Mouse (Mus musculus) brain, embryonic 18.5 days (tissue): ENCODE measurements at regions not wholly inside any gene's neighbourhood (a gene's known extent, or its start where the extent isn't known, plus 50 kb on each side); places are given as distances from the start of the nearest gene placed in this dataset.

Experiments
- DNase-seq: peaks from one replicate; pipeline ENCODE4 v3.0.0-alpha.2; 2012; ENCODE audit warnings: low read depth, low spot score

GRCm38 (mm10) chr12:58901931-58902330 lies 109.9 kb downstream of the Sec23a start:
- no peak for DNase-seq

DNA sequence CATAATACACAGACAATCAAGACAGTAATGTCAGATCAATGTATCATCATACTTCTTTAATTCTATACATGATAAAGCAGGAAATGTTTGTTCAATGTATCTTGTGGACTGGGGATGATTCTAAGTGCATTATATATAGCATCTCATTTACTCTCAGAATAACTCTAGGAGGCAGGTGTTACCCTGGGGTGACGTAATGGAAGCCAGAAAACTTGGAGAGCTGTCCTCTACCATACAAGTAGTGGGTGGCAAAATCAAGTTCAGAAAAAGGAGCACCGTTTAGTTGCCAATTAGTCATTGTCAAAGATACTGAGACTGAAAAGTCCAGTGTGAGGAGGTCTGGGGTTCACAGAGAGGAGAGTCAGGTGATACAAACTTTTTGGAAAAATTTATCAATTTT lies 136.0 kb downstream of the Sec23a start:
- no peak for DNase-seq

GRCm38 (mm10) chr12:58872465-58872864 lies 139.4 kb downstream of the Sec23a start:
- DNase-seq = no peak

DNA sequence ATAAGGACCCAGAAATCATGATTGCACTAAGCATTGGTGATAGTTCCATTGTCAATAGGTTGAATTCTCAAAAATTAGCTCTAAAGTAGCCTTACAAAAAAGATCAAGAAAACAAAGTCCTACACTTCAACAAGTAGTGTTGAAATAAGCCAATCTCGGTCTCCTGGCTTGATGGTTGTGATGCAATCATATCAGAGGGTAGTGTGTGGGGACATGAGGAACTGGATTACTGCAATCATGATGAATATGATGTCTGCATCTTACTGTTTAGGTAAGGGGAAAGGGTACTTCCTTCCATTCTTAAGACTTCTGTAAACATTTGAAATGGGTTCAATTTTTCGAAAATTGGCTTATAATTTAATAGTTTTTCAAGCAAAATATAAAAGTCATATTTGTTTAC lies 155.3 kb downstream of the Sec23a start:
- no peak for DNase-seq

DNA sequence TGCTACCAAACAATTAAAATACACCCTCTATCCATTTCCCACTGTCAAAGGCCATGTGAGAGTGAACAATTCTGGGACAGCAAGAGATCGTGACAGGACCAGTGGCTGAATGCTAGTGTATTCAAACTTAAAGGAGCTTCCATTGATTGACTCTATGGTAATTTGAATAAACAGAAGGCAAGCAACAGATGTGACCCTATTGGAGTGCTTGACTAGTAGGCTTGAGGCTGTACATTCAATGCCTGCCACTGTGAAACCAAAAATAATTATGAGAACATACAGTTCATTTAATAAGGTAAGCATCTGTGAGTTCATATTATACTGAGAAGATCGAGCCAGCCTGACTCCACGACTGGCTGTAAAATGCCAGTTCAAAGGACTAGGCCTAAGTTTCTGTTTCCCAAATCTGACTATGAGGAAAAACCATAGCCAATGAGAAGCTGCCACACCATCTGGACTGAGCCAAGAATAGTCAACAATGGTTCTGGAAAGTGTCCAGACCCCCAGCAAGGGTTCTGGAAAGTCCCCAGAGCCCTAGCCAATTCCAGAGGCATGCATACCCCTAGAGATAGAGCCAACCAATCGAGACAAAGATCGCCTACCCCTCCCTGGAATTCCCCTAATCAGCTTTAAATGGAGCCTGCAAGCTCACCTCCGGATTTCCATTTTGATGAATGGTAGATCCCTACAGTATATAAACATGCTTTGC lies 160.0 kb downstream of the Sec23a start:
- no peak for DNase-seq

DNA sequence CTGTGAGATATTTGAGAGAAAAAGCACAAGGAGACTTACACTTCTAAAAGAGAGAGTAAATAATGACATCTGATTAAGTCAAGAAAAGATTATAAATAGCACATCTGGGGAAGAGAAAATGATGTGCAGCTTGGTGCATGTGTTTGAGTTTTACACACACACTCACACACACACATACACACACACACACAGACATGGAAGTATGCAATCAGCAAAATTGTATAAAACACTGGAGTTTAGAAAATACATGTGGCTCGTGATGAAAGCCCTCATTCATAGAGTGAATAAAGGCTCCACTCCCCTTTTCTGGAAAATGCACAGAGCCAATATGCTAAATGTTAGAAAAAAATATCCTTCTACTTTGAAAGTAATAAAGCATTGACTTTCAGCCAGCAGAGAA lies 182.2 kb downstream of the Sec23a start:
- no peak for DNase-seq

- DNase-seq = no peak
These were observed 184.0 kb downstream of the Sec23a start for GRCm38 (mm10) chr12:58827864-58828263.

- DNase-seq = no peak
These were observed 186.5 kb downstream of the Sec23a start for GRCm38 (mm10) chr12:58825139-58825921.

DNA sequence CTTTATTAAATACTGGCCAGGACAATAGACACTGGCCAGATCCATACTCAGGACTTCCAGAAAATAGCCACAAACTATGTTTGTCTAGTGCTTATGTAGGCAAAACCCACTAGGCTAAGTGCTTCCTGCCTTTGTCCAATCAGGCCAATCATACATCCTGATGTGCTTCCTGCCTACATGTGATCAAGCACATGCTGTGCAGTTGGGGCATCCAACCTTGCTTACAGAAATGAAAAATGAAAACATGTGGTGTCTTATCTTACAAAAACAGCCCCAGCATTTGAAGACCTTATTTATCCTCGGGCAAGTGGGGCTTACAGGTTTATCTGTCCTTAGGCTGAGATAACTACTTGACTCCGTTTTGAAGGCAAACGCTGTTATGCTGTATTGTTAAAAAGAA lies 188.8 kb downstream of the Sec23a start:
- DNase-seq = no peak

- no peak for DNase-seq
These were observed 207.7 kb downstream of the Sec23a start for GRCm38 (mm10) chr12:58804068-58804467.

DNA sequence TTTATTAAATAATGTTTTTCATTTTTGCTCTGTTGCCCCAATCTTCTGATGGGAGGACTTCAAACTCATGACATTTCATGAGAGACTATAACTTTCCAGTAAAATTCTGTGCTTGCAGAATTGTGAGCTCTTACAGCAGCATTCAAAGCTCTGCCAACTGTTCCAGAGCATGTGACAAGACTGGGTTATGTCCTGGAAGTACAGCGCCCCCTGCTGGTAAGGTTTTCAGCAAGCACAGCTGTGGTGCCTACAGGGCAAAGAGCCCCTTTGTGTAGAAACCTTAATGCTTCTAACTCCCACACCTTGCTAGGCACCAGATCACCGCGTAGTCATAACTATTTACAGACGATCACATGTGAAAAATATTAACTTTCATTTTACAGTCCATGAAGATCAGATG lies 209.4 kb downstream of the Sec23a start:
- peak; percentile 28 for DNase-seq
